Mouse (Mus musculus) intestine, embryonic 14.5 days (tissue): ENCODE measurements around the gene Chd9. TPM values are rescaled to one million over a fixed set of nuclear protein-coding genes. Genes with fewer than 3 reads are reported as not detected.
"Not testable (repeated sequence)": the region's sequence is repeated elsewhere in the genome, so short reads cannot be mapped to it uniquely, and the experiment has no call there.

Experiments used
- ATAC-seq: fragments of 200-750 bp; cut with Nextera tagmentation; replicated peaks from 2 replicates; pipeline ENCODE4 v1.8.0; 2017; ENCODE audit warnings: low read depth, moderate number of reproducible peaks, moderate TSS enrichment, moderate library complexity; ENCODE audit not compliant: low FRiP score, low TSS enrichment
- DNase-seq: peaks from one replicate; pipeline ENCODE4 v3.0.0-alpha.2; 2018; ENCODE audit warnings: low spot score
- H3K27ac ChIP-seq: fragments of 300-500 bp; sonication (generic); 2 replicates; pipeline ENCODE4 v1.5.1; 2014; ENCODE audit warnings: low read depth, mild to moderate bottlenecking, control low read depth
- H3K27me3 ChIP-seq: fragments of 300-500 bp; sonication (generic); replicated peaks from 2 replicates; pipeline ENCODE4 v1.6.1; 2014; ENCODE audit warnings: low read length, control low read depth; ENCODE audit not compliant: control insufficient read depth, insufficient read depth
- H3K36me3 ChIP-seq: fragments of 300-500 bp; sonication (generic); 2 replicates; pipeline ENCODE4 v1.6.1; 2014; ENCODE audit warnings: low read length, control low read depth; ENCODE audit not compliant: control insufficient read depth, insufficient read depth
- H3K4me1 ChIP-seq: fragments of 300-500 bp; sonication (generic); replicated peaks from 2 replicates; pipeline ENCODE4 v1.6.1; 2014; ENCODE audit warnings: low read length, control low read depth, mixed read lengths; ENCODE audit not compliant: control insufficient read depth, insufficient read depth
- H3K4me2 ChIP-seq: fragments of 300-500 bp; sonication (generic); 2 replicates; pipeline ENCODE4 v1.6.1; 2014; ENCODE audit warnings: low read length
- H3K4me3 ChIP-seq: fragments of 300-500 bp; sonication (generic); 2 replicates; pipeline ENCODE4 v1.5.1; 2014; ENCODE audit warnings: low read depth, low read length, control low read depth, mixed read lengths
- H3K9ac ChIP-seq: fragments of 300-500 bp; sonication (generic); 2 replicates; pipeline ENCODE4 v1.6.1; 2014; ENCODE audit warnings: mild to moderate bottlenecking, low read length
- H3K9me3 ChIP-seq: fragments of 300-500 bp; sonication (generic); 2 replicates; pipeline ENCODE4 v1.6.1; 2016; ENCODE audit warnings: low read length, control low read depth; ENCODE audit not compliant: control insufficient read depth
- WGBS: fragments of 180-500 bp; shearing (Covaris S2); extraction: QIAGEN DNeasy Blood & Tissue Kit; methylation state at CpG from one replicate; pipeline ENCODE4 v1.1.7; 2014; 5-methylcytosine and 5-hydroxymethylcytosine counted together
- polyA plus RNA-seq: library from polyadenylated mRNA; unstranded; fragments of >200 nt; fragmentation: Nextera tagmentation; extraction: Ambion mirVana; gene quantifications from 2 replicates; pipeline ENCODE4 v1.2.1, GENCODE M21; 2014

Chd9 gene
- polyA plus RNA-seq, 1 experiment from 2014 or later, result 120 TPM

DNA sequence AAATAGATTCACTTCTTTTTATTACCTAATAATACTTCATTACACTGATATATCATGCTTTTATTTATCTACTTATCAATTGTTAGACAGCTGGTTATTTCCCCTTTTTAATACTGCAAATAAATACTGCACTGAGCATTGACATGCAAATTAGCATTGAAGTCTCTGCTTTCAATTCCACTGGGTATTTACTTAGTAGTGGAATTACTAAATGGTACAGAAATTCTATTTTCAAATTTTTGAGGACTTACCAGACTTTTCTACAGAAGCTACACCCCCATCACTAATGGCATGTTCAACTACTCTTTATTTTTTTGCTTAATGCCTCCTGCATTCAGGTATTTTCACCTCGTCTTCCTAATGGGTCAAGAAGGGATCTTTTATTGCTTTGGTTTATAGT is 100.3 kb downstream of the Chd9 start:
- Histone ChIP-seq H3K27me3 (no peaks in the 10 kb centered on the region), H3K9ac (no peak overlapping the region), H3K36me3 (0 out of 2 replicates have a peak, but pooled peaks cover 1% of the 10 kb centered on the region), H3K4me3 (no peak overlapping the region), H3K9me3 (no peaks in the 10 kb centered on the region), H3K27ac (no peak overlapping the region), H3K4me1 (no peaks in the 10 kb centered on the region), H3K4me2 (no peak overlapping the region)
- DNase-seq (no peak), ATAC-seq (no peak)
- WGBS, result 84% methylated on average over 1 of the region's 1 CpGs

DNA sequence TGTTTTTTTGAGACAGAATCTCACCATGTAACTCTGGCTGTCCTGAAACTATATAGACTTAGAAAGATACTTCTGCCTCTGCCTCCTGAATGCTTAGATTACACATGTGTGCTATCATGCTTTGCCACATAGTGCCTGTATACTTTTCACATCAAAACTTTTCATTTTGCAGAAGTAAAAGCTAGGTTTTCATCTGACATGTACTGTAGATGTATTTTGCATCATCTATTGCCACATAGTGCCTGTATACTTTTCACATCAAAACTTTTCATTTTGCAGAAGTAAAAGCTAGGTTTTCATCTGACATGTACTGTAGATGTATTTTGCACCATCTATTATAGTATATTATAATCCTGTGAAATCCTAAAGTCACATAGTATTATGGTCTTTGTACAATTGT is 102.0 kb downstream of the Chd9 start:
- not testable (repeated sequence) for H3K27me3 ChIP-seq, H3K4me1 ChIP-seq, H3K4me2 ChIP-seq, H3K9ac ChIP-seq, DNase-seq, H3K27ac ChIP-seq, H3K9me3 ChIP-seq, H3K4me3 ChIP-seq, ATAC-seq
- peaks cover 12% of the 10 kb centered on the region; the same call in 1 of the 2 replicates for H3K36me3 ChIP-seq

DNA sequence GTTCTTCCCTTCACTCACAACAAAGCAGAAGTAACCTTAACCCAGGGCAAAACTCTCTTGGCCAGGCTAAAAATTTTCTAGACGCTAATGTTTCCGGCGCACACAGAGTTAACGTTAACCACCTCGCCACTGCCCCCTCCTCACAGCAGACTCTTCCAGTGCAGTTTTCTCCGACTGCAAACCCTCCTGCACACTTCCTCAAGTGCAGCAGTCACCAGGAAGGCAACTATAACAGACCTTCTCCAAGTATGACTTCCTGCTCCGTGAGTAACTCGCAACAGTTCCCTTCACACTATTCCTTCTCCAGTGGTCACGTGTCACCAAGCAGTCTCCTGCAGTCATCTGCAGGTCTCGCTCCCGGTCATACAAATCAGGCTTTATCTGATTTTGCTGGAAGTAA is 104.8 kb downstream of the Chd9 start:
- ATAC-seq, result no peak
- DNase-seq, result no peak
- Histone ChIP-seq H3K4me1 (no peaks in the 10 kb centered on the region), H3K9ac (no peak overlapping the region), H3K9me3 (no peaks in the 10 kb centered on the region), H3K4me2 (no peak overlapping the region), H3K27ac (no peak overlapping the region), H3K4me3 (no peak overlapping the region), H3K36me3 (peaks cover 12% of the 10 kb centered on the region; the same call in 1 of the 2 replicates), H3K27me3 (no peaks in the 10 kb centered on the region)
- WGBS, result 50% methylated on average over 11 of the region's 11 CpGs

DNA sequence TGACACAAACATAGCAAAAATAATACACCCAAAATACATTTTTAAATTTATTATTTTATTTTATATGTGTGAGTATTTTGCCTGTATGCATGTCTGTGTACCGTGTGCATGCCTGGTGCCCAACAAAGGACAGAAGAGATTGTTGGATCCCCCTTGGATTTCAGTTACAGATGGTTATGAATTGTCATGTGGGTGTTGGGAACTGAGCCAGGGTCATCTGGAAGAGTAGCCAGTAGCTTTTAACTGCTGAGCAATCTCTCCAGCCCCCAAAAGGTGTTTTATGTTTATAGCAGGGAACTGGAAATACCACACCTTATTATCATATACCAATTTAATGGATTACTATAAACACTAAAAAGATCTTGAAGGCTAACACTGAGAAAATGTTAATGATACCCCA is 106.6 kb downstream of the Chd9 start:
- Histone ChIP-seq H3K27me3 (no peaks in the 10 kb centered on the region), H3K9ac (no peak overlapping the region), H3K4me2 (no peak overlapping the region), H3K4me3 (no peak overlapping the region), H3K9me3 (no peaks in the 10 kb centered on the region), H3K27ac (no peak overlapping the region), H3K36me3 (peaks cover 12% of the 10 kb centered on the region; the same call in 1 of the 2 replicates), H3K4me1 (no peaks in the 10 kb centered on the region)
- DNase-seq (no peak), ATAC-seq (no peak)
- WGBS, result 84% methylated on average over 1 of the region's 1 CpGs

DNA sequence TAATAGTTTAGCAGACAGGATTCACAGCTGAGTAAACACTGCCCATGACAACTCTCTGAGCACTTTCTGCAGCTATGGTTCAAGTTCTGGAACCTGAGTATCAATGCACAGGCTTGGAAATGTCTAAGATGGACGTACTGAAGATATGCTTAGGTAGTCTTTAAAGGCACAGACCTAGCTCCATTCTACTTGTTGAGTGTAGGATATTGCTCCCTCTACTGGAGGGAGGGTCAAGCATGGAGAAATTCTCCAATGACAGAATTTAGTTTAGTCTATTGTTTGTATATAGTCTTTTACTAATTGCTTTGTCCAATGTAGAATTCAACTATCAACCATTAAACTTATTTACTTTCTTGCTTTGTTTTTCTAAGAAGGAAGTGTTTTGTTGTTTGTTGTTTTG is 108.7 kb downstream of the Chd9 start:
- H3K27ac ChIP-seq, result no peak overlapping the region
- H3K4me3 ChIP-seq, result no peak overlapping the region
- no peaks in the 10 kb centered on the region for H3K4me1 ChIP-seq
- no peaks in the 10 kb centered on the region for H3K27me3 ChIP-seq
- no peaks in the 10 kb centered on the region for H3K9me3 ChIP-seq
- 56% methylated on average over 1 of the region's 1 CpGs for whole genome bisulfite sequencing
- DNase-seq (no peak), ATAC-seq (no peak)
- H3K36me3 ChIP-seq, result peaks cover 12% of the 10 kb centered on the region; the same call in 1 of the 2 replicates
- H3K9ac ChIP-seq, result no peak overlapping the region
- H3K4me2 ChIP-seq, result no peak overlapping the region

DNA sequence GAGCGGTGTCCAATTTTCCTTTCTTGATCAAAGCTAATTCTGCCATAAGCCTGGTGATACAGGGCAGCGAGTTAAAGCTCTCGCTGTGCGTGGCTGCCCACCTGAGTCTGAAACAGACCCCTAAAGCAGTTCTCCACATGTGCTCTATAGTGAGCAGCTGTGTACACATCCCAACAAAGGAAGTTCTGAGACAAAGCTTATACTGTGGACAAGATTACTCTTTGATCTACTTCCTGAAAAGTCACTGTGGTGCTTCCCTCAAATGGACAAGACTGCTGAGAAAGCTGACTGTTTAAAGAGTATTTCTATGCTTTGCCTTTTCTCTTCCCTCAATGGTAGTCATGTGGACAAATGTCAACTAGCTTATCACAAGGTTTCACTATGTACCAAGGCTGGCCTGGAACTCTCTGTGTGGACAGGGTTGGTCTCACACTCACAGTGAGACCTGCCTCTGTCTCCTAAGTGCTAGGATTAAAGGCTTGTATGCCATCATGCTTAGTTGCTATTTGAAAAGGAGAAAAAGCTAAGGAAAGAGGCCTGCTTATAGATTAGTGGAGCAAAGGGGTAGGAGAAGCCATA is 110.3 kb downstream of the Chd9 start:
- no peak overlapping the region for H3K27ac ChIP-seq
- no peak for ATAC-seq
- DNase-seq, result no peak

DNA sequence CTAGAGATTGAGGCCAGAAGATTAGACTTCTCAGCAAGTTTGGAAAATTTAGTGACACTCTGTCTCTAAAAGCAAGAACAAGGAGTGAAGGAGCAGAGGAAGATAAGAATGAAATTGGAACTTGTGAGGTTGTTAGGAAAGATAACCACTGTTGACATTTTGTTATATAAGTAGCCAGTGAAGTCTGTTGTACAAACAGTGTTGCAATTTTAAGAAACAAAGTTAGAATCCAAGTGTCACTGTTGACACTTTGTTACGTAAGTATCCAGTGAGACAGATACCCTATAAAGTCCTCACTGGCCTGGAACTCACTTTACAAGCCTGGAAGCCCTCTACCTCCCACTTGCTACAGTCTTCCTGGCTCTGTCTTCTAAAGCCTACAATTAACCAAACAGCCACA is 111.7 kb downstream of the Chd9 start:
- 77% methylated on average over 1 of the region's 1 CpGs for WGBS
- no peak for ATAC-seq
- Histone ChIP-seq H3K4me1 (no peaks in the 10 kb centered on the region), H3K9ac (no peak overlapping the region), H3K4me2 (no peak overlapping the region), H3K27ac (no peak overlapping the region), H3K4me3 (no peak overlapping the region), H3K9me3 (no peaks in the 10 kb centered on the region), H3K27me3 (no peaks in the 10 kb centered on the region), H3K36me3 (no peaks in the 10 kb centered on the region)
- no peak for DNase-seq

More for the DNA sequence above, 110.3 kb downstream of the Chd9 start:
- H3K4me3 ChIP-seq, result no peak overlapping the region
- no peak overlapping the region for H3K9ac ChIP-seq
- H3K4me1 ChIP-seq, result no peaks in the 10 kb centered on the region
- H3K4me2 ChIP-seq, result no peak overlapping the region
- no peaks in the 10 kb centered on the region for H3K27me3 ChIP-seq
- H3K9me3 ChIP-seq, result no peaks in the 10 kb centered on the region
- 80% methylated on average over 4 of the region's 4 CpGs for WGBS
- peaks cover 10% of the 10 kb centered on the region; the same call in 1 of the 2 replicates for H3K36me3 ChIP-seq

DNA sequence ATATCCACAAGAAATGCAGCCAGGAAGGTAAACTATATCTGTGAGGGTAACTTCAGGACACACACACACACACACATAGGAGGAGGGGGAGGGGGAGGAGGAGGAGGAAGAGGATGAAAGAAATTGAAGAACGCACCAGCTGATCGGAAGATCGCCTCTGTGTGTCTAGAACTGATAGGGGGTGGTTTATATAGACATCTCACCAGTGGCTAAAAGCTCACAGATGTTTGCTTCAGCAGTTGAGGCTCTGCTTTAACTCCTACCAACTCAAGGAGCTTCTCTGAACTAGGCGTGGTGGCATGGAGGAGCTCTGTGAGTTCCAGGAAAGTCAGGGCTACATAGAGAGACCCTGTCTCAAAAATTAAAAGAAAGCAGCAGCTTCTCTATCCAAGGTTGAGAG is 115.6 kb downstream of the Chd9 start:
- Histone ChIP-seq H3K9me3 (no peaks in the 10 kb centered on the region), H3K27me3 (no peaks in the 10 kb centered on the region), H3K36me3 (no peaks in the 10 kb centered on the region), H3K9ac (no peak overlapping the region), H3K4me1 (no peaks in the 10 kb centered on the region), H3K4me3 (no peak overlapping the region), H3K27ac (no peak overlapping the region), H3K4me2 (no peak overlapping the region)
- 69% methylated on average over 4 of the region's 4 CpGs for WGBS
- DNase-seq (no peak), ATAC-seq (no peak)
